Mouse (Mus musculus): Measurements from ENCODE around the gene Agl.
A peak's percentile ranks its signal among the peaks of the same experiment; 100 is the strongest.

The Agl gene

GRCm38 (mm10) chr3:116807811-116808506 is at the start of gene Agl:
Agl (minus strand) TSS chr3:116808166.
- DNase-seq, result peak; percentile 87 to 93

DNA sequence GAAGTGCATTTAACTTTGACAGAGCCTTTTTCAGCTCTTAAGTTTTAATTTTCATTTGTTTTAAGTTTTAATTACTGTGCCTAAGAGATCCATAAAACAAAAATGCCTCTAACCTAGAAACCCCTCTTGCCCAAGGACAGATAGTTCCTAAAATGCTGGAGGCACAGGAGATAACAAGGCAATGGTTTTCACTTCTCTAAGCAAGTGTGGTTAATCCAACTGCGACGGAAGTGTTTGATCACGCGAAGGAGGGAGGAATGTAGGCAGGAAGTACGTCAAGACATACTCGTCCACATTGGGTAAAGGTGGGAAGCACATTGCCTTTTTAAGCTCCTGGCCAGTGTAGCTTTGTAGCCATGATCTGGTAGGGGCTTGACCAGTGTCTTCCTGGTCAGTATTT is 49.6 kb upstream of the Agl start:
- DNase-seq, result no peak

DNA sequence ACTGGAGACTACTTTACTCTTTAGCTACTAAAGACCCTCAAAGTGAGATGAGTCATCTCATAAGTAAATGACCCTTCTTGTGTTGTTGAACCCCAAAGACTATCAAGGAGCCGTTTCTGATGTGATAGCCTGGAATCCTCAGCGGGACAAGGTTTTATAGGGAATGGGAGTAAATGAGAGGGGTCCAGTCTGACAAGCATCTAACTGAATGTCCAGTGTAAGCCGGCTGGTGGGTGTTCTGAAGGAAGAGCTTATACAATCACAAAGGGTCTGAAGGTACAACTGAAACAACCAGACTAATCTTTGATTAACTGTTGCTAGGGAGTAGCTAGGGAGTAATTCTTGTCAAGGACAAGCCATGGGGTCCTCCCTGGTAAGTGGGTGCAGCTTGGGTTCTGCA is 44.5 kb upstream of the Agl start:
- DNase-seq, result no peak

GRCm38 (mm10) chr3:116850376-116850775 is 42.4 kb upstream of the Agl start:
- no peak for DNase-seq

DNA sequence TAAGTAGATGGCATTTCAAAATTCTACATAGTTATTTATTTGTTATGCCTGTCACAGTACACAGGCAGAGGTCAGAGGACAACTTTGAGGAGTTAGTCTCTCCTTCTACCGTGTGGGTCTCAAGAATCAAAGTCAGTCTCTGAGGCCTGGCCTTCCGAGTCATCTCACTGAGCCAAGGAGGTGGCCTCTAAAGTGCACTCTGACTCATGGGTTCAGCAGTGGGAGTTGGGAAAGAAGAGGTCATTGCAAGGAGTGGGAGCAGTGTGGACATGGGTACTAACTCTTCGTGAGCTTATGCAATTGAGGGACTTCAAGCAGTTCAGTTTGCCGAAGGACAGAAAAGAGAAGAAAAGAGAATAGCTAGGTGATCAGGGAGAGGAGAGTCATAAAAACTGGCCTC is 41.0 kb upstream of the Agl start:
- DNase-seq, result no peak

DNA sequence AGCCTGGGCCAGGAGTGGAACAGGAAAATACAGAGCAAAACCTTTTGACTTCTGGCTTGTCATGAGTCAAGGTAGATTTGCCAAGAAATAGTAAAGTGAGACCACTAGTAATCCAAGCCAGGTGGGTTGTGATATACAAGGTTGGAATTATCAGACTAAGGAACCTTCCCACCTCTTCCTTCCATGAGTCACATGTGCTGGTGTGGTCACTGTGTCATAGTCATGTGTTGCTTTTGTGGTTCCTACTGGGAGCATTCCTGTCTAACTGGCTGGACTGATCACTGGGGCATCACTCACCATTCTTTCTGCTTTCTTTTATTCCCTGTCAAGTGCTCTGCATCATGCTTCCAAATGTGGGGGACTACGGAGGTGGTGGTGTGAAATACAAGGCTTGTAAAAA is 40.1 kb upstream of the Agl start:
- DNase-seq, result no peak

GRCm38 (mm10) chr3:116846084-116846483 is 38.1 kb upstream of the Agl start:
- no peak for DNase-seq

DNA sequence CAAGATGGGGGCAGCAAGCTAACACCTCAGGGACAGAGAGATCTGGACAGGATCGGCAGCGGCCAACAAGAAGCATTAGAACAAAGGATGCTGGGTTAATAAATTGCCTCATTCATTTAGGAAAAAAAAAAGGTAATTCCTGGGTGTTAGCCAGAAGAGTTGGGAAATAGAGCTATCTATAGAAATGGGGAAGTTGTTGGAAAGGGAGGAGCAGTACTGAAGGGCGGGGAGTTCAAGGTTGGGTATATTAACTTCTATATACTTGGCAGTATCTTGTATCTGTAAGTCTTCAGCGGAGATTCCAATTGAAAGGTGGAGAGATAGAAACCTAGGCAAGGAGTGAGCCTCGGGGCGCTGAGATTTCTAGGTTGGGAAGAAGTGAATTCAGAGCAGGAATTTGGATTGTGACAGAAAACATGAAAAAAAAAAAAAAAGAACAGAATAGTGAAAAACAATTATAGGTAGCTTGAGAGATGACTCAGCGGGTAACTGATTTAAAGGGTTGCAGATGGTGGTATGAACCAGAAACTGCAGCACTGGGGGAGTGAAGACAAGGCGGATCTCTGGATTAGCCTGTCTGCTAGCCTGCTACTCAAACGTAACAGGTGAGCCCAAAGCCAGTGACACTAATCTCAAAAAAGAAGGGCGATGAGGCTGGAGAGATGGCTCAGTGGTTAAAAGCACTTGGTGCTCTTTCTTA is 37.1 kb upstream of the Agl start:
- no peak for DNase-seq

GRCm38 (mm10) chr3:116841311-116841710 is 33.3 kb upstream of the Agl start:
- no peak for DNase-seq

DNA sequence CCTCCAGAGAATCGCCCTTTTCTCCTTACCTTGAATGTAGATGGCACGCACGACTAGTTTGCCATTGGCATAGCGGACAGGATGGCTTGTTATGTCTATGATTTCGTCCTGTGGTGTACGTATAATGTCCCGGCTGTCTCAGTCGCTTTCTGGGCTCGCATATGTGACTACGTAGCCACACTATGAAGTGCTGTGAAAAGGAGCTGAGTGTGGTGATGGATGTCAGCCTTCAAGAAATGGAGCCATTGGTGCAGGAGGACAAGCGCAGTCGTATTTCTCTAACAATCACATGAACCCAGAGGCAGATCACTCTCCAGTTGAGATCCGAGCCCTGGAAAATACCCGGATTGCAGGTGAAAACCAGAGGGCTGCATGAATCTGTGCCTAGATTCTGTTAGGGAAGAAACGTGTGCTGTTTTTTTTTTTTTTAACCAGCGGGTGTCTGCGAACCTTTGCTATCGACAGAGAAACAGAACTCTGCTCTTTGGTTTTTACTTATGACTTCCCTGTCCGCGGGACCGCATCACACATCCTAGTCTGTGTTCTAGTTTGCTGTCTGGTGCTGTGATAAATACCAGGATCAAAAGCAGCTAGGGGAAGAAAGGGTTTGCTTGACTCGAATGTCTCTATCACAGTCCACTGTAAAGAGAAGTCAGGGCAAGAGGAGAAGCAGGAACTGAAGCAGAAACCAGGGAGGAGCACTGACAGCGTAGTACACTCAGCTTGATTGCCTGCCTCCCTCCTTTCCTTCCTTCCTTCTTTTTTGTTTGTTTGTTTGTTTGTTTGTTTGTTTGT is 28.9 kb upstream of the Agl start:
- DNase-seq, result no peak

GRCm38 (mm10) chr3:116835770-116836680 is 28.1 kb upstream of the Agl start:
- peak; percentile 70 to 86 for DNase-seq

DNA sequence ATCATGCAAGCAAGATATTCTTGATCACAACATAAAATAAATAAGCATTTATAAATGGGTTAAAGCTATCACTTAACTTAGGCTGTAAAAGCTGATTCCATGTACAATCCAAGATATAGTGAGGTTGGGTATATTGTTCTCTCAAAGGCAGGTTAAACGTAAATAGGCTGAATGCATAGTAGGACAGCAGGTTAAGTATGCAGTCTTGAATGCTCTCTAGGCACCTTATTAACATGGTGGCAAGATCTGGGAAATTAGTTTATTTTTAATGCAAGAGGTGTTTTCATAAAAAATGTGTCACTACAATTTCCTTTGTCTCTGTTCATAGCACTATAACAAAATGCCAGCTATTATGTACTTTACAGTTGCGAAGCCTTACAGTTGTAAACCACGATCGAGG is 27.4 kb upstream of the Agl start:
- DNase-seq, result no peak

GRCm38 (mm10) chr3:116834241-116834640 is 26.3 kb upstream of the Agl start:
- no peak for DNase-seq

DNA sequence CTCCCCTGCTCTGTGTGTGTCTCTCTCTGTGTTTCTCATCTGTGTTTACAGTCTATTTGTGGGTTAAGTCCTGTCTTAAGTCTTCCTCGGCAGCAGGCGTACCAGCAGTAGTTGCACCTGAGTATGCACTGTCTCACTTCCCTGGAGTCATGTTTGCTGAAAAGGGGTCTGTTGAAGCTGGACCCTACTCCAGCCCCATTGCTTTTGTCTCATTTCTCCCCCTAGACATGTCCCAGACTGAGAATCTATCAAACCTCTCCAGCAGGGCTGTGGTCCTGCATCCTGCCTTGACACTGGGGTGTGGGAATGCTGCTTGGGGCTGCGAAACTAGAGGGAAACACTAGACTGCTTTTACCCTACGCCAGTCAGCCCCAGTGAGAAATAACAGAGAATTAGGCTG is 25.5 kb upstream of the Agl start:
- DNase-seq, result no peak

DNA sequence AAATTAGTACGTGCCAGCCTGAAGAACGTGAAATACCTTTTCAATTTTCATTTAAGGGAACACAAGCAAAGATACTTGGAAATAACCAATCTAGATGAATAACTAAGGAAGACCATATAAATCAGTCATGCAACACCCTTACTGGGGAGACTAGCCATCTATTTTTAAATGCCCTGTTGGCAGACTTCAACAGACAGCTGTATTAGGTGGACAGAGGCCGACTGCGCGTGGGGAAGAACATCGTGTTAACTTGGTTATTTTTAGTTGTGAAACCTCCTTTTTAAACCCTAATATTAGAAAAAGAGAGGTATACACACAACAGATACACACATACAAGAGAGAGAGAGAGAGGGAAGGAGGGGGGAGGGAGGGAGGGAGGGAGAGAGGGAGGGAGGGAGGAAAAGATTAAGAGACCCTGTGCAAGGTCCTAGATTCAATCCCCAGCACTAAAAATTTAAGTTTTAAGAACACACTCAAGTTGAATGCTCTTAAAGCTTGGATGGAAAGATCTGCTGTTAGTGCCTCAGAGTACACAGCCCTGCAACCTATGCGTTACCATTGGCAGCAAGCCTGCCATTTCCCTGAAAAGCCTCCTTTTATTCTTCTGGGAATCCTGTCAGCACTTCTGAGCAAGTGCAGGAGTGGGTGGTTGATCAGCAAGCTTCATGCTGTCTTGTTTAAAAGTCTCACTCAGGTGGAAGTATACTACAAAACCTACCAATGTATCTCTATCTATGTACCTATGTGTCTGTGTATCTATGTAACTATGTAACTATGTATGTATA is 24.8 kb upstream of the Agl start:
- DNase-seq, result no peak

DNA sequence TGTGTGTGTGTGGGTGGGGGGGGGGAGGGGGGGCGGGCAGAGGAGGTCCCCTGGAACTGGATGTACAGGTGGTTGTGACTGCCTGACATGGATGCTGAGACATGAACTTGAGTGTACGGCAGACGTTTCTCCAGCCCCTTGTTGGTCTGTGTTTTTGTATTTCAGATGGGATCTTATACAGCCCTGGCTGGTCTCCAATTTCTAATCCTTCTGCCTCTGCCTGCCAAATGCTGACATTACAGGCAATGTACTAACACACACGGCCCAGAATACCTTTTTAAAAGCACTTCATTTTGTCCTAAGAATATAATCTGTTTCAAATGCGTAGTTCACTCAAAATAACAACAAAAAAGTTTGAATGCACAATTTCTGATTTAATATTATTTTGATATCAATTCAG is 23.4 kb upstream of the Agl start:
- DNase-seq, result no peak

DNA sequence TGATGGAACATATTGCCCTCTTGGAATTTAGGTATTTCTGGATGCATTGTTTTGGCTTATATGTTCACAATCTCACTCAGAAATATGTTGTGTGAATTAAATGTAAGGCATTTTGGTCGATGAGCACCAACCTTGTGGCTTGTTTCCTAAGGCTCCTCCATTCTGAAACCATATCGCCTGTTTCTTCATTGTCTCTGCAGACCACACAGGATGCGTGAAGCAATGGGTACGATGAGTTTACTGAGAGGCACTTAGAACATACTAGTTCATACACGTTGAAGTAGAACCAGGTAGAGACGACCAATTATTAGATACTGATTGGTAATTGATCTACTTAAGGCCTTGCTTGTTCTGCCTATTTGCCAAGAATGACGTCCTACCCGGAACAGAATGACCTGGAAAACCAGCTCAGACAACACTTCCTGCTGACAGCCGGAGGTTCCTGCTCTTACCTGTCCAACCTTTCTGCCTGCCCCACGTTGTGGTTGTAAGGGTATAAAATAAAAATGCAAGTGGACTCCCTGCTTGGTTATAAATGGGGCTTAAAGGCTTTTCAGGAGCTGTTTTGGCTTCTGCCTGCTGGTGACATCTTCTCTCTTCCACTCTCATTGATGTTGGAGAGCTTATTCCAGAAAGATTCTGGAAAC is 21.4 kb upstream of the Agl start:
- DNase-seq, result no peak

DNA sequence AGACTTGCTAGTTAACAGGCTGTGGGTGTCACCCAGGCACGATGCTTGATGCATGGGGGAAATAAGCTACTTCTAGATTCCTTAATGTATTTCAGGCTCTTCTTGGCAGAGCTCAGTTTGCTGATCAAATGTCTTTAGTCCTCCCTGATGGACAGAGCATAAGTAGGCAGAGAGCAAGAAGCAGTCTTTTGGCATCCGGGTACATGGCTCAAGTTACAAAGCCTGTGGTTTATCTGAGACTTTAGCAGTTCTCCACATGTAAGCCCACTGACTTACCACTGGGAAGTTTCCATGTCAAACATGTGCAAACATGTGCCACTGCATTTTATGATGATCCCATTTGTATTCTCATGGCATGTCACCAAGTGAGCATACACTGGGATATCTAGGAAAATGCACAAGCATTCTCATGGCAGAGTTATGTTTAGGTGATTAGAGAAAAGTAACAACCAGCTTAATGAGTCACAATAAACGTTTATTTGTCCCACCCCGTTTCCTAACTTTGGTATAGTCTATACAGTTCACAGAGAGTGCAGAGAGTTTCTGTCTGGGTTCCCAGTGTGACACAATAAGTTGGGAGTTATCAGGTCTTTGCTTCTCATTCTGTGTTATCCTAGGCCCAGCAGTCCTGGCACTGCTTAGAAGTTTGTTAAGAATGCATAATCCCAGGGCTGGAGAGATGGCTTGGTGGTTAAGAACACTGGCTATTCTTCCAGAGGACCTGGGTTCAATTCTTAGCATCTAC is 18.7 kb upstream of the Agl start:
- no peak for DNase-seq

- no peak for DNase-seq
These were observed 9.3 kb upstream of the Agl start for GRCm38 (mm10) chr3:116817231-116817630.

- no peak for DNase-seq
These were observed 8.8 kb upstream of the Agl start for GRCm38 (mm10) chr3:116816674-116817215.

Measured in spleen, adult 18-20 months (tissue).